Mouse (Mus musculus) A20 (cell line): Measurements from ENCODE around the gene Yars.
A peak's percentile ranks its signal among the peaks of the same experiment; 100 is the strongest.

Source experiments
- DNase-seq: peaks from one replicate; pipeline ENCODE4 v3.0.0-alpha.2; 2011; ENCODE audit warnings: low read depth, low spot score

Gene Yars

GRCm38 (mm10) chr4:129189542-129190519 is at the start of gene Yars, which contains the start of gene S100pbp:
Yars (plus strand) TSS chr4:129189760.
S100pbp (minus strand) TSS chr4:129189727.
- peak; percentile 99 for DNase-seq

GRCm38 (mm10) chr4:129140808-129141207 is 48.8 kb upstream of the Yars start:
- no peak for DNase-seq

GRCm38 (mm10) chr4:129141560-129142438 is 47.8 kb upstream of the Yars start:
- no peak for DNase-seq

GRCm38 (mm10) chr4:129142439-129143045 is 47.0 kb upstream of the Yars start:
- no peak for DNase-seq

GRCm38 (mm10) chr4:129143509-129143908 is 46.1 kb upstream of the Yars start:
- DNase-seq = no peak

- no peak for DNase-seq
These were observed 44.9 kb upstream of the Yars start for GRCm38 (mm10) chr4:129144401-129145367.

- DNase-seq = no peak
These were observed 44.1 kb upstream of the Yars start for GRCm38 (mm10) chr4:129145411-129145810.

GRCm38 (mm10) chr4:129145943-129146342 is 43.6 kb upstream of the Yars start:
- no peak for DNase-seq

- no peak for DNase-seq
These were observed 43.2 kb upstream of the Yars start for GRCm38 (mm10) chr4:129146392-129146791.

- DNase-seq = no peak
These were observed 41.9 kb upstream of the Yars start for GRCm38 (mm10) chr4:129147552-129148103.

- no peak for DNase-seq
These were observed 40.2 kb upstream of the Yars start for GRCm38 (mm10) chr4:129149321-129149720.

GRCm38 (mm10) chr4:129151276-129151811 is 38.2 kb upstream of the Yars start:
- no peak for DNase-seq

- no peak for DNase-seq
These were observed 32.0 kb upstream of the Yars start for GRCm38 (mm10) chr4:129157541-129157940.

- no peak for DNase-seq
These were observed 31.0 kb upstream of the Yars start for GRCm38 (mm10) chr4:129158549-129158948.

- DNase-seq = no peak
These were observed 28.5 kb upstream of the Yars start for GRCm38 (mm10) chr4:129161076-129161475.

- DNase-seq = no peak
These were observed 27.8 kb upstream of the Yars start for GRCm38 (mm10) chr4:129161581-129162255.

GRCm38 (mm10) chr4:129172529-129172928 is 17.0 kb upstream of the Yars start:
- peak; percentile 64 for DNase-seq

GRCm38 (mm10) chr4:129179560-129179959 is 10.0 kb upstream of the Yars start:
- DNase-seq = no peak

GRCm38 (mm10) chr4:129188041-129188659 is 1.4 kb upstream of the Yars start:
- DNase-seq = peak; percentile 61
